Mouse (Mus musculus) erythroid progenitor cell, adult 5-6 weeks (primary cell): Measurements from ENCODE around the gene Nfatc2. TPM values are rescaled to one million over a fixed set of nuclear protein-coding genes. Genes with fewer than 3 reads are reported as not detected.

ENCODE experiments used
- ATAC-seq: replicated peaks from 2 replicates; pipeline ENCODE4 v1.8.0; 2016; ENCODE audit warnings: moderate number of reproducible peaks, mild to moderate bottlenecking, moderate TSS enrichment, inconsistent platforms; ENCODE audit not compliant: poor library complexity, low FRiP score, severe bottlenecking
- total RNA-seq, 2 experiments: library from RNA; stranded (forward) in 1 of 2; stranded (reverse) in 1 of 2; fragments of 150-400 nt in 1 of 2; fragments of 186-747, 209-891 nt in 1 of 2; gene quantifications; 2 replicates each; pipeline versions ENCODE4 v1.2.3 to v1.2.4; 2015 to 2017; ENCODE audit warnings: low replicate concordance in 2 of 2

Nfatc2 gene
- total RNA-seq, 2 experiments from 2014 or later, result 0.61 to 3.8 TPM

DNA sequence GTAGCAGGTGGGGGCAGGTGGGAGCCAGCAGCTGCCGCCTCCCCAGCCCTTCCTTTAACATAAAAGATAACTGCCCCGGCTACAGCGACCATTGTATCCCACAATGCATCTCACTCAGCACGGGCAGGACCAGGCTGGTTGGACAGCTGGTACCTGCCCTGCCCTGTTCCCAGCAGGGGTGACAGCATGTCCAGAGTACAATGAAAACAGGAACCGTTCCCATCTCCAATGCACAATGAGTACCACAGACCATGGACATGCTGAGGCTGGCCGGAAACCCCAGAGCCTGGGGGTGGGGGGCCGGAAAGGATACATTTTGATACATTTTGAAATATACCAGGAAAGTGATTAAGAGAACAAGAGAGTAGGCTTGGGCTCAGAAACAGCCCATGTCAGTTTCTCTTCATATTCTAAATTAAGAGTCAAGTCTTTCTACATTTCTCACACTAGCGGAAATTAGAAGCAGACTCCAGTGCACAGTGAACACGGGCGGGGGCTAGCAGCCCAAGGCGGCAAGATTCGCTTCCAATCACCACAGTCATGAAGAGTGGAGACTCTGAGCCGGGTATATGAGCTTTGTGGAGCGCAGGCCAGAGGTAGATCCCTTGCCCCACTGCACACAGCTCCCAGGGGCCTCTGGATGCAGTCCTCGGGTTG, 55.4 kb downstream of the Nfatc2 start:
- ATAC-seq, result no peak

DNA sequence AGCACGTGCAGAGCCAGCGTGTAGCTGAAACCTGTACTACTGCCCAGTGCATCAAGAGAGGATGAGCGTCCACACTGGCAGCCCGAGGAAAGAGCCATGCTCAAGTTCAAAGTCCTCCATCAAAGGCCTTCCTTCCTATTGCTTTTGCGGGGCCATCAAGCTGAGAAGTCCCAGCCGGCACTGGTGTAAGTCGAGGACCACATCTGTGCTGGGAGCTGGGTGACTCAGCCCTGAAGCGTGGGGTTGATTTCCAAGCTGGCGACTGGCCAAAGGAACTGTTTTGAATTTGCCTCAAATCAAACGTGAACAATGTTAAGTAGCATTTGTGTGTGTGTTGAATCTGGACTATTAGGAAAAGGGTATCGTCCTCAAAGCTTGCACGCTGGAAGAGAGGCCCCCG, 57.4 kb downstream of the Nfatc2 start:
- ATAC-seq, result no peak

DNA sequence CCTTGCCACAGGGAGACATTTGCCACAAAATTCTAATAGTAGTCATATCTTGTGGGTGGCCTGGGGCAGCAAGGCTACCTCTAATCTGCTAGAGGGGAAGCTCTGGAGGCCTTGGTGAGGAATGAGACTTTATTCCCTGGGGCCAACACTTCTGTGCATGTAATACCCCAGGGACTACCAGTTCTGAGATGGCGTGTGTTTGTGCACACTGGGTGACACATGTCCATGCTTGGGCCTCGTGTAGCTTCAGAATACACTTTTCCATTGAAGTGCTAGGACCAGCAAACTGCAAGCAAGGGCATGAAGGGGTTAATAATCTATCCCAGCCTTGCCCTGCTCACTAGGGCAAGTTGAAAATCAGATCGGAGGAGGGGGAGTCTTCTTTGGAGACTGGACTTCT, 58.4 kb downstream of the Nfatc2 start:
- no peak for ATAC-seq

DNA sequence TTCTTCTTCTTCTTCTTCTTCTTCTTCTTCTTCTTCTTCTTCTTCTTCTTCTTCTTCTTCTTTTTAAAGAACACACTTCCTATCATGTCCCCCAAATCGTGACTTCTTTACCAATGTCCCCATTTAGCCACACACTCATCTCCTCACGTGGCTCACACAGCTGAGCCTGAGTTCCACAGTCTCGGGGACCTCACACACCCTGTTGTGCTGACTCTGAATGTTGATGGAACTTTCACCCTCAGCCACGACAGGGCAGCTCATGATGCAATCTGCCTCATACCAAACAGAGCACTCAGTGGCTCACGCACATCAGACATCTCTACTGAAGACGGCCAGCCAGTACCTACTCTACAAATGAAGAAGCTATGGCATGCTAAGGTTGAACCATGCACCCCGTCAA, 60.2 kb downstream of the Nfatc2 start:
- ATAC-seq, result no peak

DNA sequence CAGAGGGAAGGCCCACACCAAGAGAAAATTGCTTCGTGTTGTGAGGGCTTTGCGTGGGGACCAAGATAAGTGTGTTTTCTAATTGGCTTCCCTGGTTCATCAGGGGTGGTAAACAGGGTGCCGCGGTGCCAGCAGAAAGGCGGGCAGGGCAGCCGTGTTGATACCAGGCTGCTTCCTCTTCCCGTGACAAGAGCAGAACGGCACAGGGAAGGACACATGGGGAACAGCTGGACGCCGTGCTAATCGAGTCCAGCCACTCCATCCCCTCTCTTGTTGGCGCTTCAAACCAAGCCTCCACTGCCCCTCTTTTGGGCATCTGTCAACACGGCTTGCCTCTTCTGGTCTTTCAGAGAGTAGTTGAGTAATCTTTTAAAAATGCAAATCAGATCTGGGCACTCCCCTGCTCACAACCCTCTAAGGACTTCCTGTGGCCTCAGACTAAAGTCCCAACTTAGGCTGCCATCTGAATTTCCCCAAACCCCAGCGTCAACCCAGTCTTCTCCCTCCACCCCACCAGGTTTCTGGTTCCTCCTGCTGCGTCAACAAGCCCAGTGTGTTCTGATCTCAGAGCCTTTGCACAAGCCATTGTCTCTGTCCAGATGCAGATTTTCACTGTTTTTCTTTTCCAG, 61.7 kb downstream of the Nfatc2 start:
- no peak for ATAC-seq

DNA sequence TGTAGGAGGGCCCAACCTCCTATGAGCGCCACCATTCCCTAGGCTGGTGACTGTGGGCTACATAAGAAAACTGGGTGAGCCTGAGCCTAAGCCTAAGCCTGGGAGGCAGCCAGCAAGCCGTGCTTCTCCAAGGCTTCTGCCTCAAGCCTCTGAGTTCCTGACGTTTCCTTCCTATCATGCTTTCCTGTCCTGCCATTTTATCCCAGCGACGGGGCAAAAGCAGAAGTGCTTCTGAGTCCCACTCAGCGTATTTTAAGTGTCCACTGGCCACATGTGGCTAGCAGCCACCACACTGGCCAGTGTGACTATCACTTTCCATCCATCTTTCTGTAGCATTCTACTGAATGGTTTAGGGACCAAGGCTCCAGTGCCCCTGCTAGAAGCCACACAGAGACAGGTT, 62.4 kb downstream of the Nfatc2 start:
- no peak for ATAC-seq

DNA sequence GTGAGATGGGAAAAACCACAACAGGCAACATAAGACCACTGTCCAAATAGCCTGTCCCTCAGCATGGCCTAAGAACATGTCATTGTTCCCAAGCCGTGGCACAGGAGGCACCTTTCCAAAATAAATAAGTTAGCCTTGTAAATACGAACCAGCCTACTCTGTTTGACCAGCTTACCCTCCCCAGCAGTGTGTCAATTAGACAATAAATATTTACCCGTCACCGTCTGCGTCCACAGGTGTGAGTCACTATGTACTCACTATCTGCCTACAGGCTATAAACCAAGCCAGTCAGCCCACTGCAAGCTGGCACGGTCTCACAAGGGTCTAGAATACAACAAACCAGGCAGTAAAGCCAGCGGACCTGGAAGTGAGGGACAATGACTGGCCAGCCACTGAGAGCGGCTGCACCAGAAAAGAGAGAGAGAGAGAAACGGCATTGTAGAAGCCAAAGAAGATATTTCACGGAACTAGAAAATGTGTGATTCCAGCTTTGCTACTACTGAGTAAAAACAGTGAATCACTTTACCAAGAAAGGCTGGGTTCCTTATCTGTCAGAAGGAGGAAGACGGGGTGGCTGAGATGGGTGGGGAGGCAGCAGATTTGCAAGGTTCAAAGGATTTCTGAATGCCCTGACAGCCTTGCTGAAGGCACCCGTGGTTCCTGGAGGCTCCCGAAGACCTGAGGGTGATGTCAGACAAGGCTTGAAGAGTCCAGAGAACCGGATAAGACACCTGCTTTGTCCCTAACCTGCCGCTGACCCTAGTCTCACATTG, 69.2 kb downstream of the Nfatc2 start:
- no peak for ATAC-seq

DNA sequence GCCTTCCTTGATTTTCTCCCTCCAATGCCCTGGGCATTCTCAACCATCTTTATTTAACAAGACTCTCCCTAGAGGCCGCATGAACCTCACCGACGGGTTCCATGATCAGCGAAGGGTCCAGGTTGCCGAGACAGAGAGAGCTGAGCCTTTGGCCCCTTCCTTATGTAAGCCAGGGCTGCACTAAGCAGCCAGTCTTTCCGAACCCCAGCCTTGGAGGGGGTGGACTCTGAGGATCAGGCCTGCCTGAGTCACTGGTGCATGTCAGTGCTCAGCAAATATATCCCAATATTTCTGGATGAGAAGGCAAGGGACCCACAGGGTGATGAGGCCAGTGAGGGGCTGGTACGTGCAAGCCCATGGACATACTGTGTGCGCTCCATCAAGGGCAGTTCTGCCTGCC, 72.9 kb downstream of the Nfatc2 start:
- ATAC-seq, result no peak

DNA sequence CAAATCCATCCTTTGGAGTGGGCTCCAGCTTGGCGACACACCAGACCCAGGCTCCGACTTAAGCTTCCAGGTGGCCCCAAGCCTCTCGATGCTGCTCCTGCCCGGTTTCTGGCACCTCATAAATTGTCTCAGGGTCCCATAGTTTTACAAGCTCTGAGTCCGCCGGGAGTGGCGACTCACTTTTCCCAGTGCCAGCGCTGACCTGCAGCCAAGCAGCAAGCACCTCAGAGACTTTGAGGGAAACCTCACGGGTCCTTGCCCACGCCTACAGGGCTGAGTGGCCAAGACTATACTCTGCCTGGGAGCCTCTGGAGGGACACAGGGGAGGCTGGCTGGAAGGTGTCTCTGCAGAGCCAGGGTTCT, 74.0 kb downstream of the Nfatc2 start:
- ATAC-seq, result no peak

DNA sequence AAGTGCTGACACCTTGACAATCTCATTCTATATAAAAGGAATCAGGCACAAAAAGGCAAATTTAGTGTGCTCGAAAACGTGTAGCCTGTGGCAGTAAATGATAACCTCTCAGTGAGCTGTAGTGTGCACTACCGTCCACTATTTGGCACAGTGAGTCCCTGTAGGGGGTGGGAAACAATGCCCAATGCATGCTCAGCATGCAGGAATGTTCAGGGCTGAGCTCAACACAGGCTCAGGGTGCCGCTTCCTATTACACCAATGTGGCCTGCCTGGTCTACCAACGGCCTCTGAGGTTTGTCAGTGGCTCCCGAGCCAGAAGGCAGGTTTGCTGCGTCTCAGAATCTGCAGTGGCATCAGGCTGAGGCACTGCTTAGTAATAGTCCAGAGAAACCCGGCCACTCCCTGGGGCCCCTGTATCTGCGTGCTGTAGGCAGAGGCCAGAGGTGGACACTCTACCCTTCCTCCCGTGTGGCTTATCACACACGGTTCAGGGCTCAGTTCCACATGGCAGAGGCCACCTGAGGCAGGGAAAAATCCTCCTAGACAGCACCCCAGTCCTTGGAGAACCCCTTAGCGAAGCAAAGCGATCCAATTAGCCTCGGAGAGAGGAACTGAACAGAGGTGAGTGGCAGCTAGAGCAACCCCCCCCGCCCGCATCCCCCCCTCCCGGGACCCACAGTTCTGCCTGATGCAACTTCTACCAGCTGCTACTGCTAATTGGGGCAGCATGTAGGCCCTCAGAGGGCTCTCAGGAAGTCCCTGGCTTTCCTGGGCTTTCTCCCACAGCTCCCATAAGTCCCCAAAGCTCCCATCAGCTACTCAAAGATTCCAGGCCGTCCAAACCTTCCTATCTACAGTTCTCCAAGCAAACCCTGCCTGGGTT, 74.7 kb downstream of the Nfatc2 start:
- ATAC-seq, result no peak

DNA sequence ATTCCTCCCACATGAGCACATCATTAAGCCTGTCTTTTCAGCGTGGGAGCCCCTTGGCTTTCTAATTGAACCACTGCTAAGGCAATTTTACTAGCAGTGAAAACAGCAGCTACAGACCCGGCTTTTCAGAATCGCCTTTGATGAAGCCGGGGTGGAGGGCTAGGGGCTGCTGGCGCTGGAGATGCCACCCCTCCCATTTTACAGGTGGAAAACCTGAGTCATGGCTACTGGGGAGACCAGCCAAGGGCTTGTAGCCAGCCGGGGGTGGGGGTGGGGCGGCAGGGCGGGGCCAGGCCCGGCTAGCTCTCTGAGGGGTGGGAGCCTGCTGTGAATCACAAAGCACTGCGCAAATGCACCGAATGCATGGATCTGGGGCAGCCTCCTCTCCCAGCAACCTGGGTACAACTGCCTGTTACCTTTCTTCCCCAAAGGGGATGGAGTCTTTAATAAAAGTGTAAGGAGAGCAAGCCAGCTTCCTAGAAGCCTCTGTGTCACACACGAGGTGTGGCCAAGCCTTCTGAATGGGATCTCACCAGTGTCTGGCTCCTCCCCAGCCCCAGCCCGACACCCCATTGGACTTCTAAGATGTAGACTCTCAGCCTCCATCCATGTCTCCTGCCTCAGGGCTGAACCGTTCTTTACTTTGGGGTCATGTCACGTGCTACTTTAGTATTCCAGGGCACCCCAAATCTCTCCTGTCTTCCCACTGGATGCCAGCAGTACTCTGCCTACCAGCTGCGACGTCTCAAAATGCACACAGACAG, 75.9 kb downstream of the Nfatc2 start:
- no peak for ATAC-seq

DNA sequence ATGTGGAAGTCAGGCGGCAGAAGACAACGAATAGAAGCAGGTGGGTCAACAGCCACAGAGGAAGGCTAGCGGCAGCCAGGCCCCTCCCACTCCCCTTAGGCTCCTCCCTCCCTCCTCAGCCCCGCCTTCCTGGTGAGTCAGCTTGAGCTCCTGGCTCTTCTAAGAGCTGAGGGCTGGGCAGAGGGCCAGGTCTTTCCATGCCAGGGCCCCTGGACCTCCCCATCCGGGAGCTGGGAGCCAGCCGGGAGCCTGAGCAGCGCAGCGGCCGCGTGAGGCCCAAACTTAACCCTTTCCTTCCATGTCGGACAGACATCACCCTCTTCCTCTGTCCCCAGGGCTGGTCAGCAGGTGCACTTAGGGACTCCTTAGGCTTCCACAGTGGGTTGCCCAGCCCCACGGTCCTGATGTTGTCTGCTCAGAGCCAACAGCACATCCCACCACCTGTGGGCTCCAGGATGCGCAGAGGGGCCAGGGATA, 76.5 kb downstream of the Nfatc2 start:
- ATAC-seq, result no peak

DNA sequence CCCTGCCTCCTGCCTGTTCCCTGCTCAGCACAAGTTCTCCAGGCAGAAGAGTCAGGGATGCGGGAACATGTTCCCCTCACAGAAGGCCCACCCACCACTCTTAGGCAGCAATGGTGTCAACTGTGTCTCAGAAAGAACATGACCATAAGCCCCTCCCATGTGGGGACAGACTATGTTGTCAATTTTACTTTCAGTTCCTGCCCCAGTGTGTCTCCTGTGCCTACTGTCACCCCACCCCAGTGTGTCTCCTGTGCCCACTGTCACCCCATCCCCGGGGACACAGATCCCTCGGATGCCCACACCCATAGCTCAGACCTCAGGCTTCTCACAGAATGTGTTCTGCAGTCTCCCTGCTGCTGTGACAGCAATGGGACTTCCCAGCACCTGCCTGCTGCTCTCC, 79.2 kb downstream of the Nfatc2 start:
- no peak for ATAC-seq

DNA sequence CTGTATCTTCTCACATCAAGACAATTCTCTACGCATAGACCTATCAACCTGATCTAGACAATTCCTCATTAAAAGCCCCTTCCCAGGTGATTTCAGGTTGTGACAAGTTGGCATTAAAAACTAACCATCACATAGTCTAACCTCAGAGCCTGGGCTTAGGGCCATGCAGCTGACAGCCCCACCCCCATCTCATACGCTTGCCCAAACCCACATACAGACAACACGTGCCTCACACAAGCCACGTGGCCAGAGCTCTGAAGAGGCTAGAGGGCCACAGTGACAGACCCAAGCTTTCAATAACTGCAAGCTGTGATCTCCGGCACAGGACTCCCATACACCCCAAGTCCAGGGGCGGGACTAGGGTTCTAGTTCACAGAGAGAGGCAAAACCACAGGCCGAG, 80.7 kb downstream of the Nfatc2 start:
- no peak for ATAC-seq

DNA sequence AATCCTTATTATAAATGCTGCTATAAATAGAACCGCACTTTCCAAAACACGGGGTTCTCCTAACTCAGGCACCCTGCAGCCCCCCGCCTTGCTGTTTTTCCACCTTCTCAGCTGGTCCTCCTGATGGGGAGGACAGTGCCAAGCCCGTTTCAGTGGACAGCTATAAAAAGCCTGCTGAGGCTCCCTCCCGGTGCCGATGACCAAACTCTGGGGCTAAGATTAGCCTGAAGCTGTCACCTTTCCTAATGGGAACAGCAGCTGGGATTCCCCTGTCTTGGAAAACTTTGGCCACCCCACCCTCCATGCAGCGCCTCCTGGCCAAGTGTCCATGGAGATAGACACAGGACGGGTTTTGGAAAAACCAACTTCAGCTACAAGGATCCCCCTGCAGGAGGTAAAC, 81.9 kb downstream of the Nfatc2 start:
- ATAC-seq, result no peak

DNA sequence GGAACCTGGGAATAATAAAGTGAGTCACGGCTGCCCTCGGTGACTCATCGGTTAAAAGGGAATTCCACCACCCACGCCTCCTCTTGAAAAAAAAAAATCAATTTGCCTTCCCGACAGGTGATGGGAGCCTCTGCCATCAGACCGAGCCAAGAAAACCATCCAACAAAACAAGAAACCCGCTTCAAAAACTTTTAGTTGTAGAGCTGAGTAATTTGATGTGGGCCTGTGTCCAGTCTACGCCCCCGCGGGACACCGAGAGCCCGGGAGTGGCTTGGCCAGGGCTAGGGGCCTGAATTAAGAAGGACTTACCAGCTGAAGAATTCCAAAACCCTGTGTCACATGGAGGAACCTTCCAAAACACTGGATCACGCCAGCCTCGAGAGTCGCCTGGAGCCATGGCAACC, 83.2 kb downstream of the Nfatc2 start:
- ATAC-seq, result no peak

DNA sequence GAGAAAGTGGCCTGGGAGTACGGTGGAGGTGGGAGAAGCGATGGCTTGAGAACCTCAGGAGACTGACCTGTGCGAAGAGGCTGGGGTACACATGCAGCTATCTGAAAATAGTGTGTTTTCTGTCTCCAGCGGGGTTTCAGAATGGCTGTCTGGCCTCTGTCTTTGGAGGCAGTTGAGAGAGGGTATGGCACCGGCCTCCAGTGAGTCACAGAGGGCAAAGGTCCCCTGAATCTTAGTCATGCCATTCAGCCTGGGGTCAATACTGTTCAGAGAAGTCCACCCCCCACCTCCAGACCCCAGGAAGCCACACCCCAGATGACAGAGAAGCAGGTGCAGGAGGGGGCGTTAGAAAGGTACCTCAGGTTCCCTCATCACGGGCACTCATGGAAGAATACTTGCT, 83.7 kb downstream of the Nfatc2 start:
- no peak for ATAC-seq

DNA sequence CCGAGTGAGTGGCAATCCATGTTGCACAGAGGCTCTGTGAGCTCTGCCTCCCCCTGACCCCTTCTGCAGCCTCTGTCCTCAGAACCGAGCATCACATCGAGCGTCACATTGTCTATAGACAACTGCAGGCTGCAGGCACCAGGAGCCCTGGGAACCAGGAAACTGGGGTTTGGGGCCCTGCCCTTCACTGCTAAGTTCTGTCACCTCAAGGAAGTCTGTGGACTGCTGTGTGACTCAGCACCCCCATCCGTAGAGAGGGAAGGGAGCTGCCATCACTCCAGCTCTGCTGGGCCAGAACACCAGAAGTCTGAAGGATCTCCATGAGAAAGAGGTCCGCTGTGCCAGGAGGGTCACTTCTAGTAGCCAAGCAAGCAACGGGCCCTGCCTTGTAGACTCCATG, 84.7 kb downstream of the Nfatc2 start:
- ATAC-seq, result no peak

DNA sequence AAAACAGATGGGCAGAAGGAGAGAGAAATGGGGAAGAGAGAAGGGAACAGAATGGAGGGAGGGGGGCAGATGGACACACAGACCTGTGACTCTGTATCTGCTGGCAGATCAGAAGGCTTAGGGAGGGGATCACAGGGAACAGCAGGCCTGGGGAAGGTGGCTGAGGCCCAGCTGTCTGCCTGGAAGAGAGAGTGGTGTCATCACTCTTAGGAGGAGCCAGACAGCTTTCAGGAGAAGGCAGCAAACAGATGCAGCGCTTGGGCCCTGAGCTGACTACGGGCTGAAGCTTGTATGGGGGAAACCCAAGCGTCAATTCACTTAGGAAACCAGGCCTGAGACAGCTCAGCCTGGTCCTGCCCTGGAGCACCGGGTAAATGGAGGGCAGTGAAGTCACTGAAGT, 86.0 kb downstream of the Nfatc2 start:
- ATAC-seq, result no peak

DNA sequence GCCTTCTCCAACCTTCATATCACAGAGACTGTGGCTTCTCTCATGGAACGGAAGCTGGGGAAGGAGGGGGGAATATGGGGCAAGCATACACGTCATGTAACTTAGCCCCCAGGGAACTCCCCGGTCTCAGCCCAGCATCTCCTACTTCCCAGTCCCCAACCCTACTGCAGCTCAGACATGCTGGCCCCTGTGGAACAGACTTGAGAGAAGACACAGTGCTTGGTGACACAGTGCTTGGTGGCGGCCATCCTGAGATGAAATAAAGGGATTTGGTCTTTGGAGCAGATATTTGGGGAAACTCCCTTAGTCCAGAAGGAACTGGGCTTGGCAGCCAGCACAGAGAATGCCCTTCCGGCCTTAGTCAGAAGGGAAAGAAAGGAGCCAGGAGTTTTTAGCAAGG, 87.3 kb downstream of the Nfatc2 start:
- ATAC-seq, result no peak
